Mouse (Mus musculus): ENCODE results near the gene Exoc2.

- TF ChIP-seq MAFK (IDR thresholded peaks at IDR 0.05; ENCODE audit: insufficient read depth, low read depth, low read length) (no peak), CHD2 (IDR thresholded peaks at IDR 0.05; ENCODE audit: low read depth, low read length) (no peak)
These were observed 346 bp upstream of the Exoc2 start for GRCm38 (mm10) chr13:30974247-30974630.

All from ES-E14 (cell line).